Comparison of ENCODE assay signal across 19 mouse cellular contexts in genomic region chr12:8336601-8337285, GRCm38 (mm10). TPM values are rescaled to one million over a fixed set of nuclear protein-coding genes. Genes with fewer than 3 reads are reported as not detected.
DNase-seq lines count a peak whose midpoint lies in the region; ATAC-seq and TF ChIP-seq lines count a peak whose summit lies in the region.
"Had no signal": no experiment of that assay in that cellular context is flagged by ENCODE, and none has a peak within 500 bp of the region (broad histone marks: within the 10 kb centered on the region; RNA-seq: fewer than 3 reads in every experiment).

No protein-coding gene starts in this region.

- no peaks in the 10 kb centered on the region for H3K9me3 ChIP-seq in kidney, embryonic 15.5 days (replicated peaks)
- no peaks in the 10 kb centered on the region for H3K9me3 ChIP-seq in embryonic facial prominence, embryonic 14.5 days (ENCODE audit: control insufficient read depth, low read length)
- H3K9me3 ChIP-seq: embryonic facial prominence, embryonic 12.5 days; forebrain, embryonic 13.5 days; hindbrain, embryonic 12.5 days had no signal

- DNase-seq in heart, adult 2 months, result no peak
- DNase-seq in heart, postnatal 14 days, result no peak
- peak; percentile 66 for DNase-seq in kidney, adult 2 months
- DNase-seq in liver, adult 2 months (ENCODE audit: extremely low read depth, low read depth, low spot score), result peak; percentile 65
- DNase-seq in liver, result no peak
- DNase-seq in embryonic facial prominence, embryonic 14.5 days (ENCODE audit: low spot score), result no peak
- no peak for DNase-seq in embryo, embryonic 9.5 days (ENCODE audit: extremely low spot score)
- DNase-seq: cerebellum, postnatal 10 days had no signal

- intact Hi-C loops in heart, adult 2 months (cut with DNase I), result no loop called here
- intact Hi-C loops in heart, postnatal 14 days (cut with DNase I), result no loop called here

- peaks cover 17% of the 10 kb centered on the region for H3K4me1 ChIP-seq in heart, adult 2 months (ENCODE audit: control insufficient read depth, insufficient read depth, low read length)
- peaks cover 12% of the 10 kb centered on the region for H3K4me1 ChIP-seq in kidney, adult 2 months (ENCODE audit: control insufficient read depth, insufficient read depth, low read length)
- peaks cover 26% of the 10 kb centered on the region for H3K4me1 ChIP-seq in kidney, embryonic 15.5 days
- peaks cover 12% of the 10 kb centered on the region for H3K4me1 ChIP-seq in liver, adult 2 months (ENCODE audit: control insufficient read depth, insufficient read depth, low read length)
- no peaks in the 10 kb centered on the region for H3K4me1 ChIP-seq in embryonic facial prominence, embryonic 14.5 days (ENCODE audit: control insufficient read depth, insufficient read depth, low read length)

- WGBS in heart, adult 2 months, result 73% methylated on average over 10 of the region's 10 CpGs
- whole genome bisulfite sequencing in kidney, adult 2 months, result 86% methylated on average over 10 of the region's 10 CpGs
- WGBS in kidney, embryonic 15.5 days, result 89% methylated on average over 10 of the region's 10 CpGs
- 82% methylated on average over 10 of the region's 10 CpGs for WGBS in liver, adult 2 months
- WGBS in embryonic facial prominence, embryonic 14.5 days, result 83% methylated on average over 10 of the region's 10 CpGs

- H3K9ac ChIP-seq in heart, adult 2 months (ENCODE audit: low read depth, low read length), result no peak overlapping the region
- H3K9ac ChIP-seq in kidney, embryonic 15.5 days, result no peak overlapping the region
- no peak overlapping the region for H3K9ac ChIP-seq in liver, adult 2 months (ENCODE audit: low read depth, low read length)
- H3K9ac ChIP-seq in embryonic facial prominence, embryonic 14.5 days (ENCODE audit: low read depth, low read length), result no peak overlapping the region
- H3K9ac ChIP-seq: embryonic facial prominence, embryonic 12.5 days; forebrain, embryonic 13.5 days had no signal

- peaks cover 2% of the 10 kb centered on the region; the same call in 1 of the 2 replicates for H3K36me3 ChIP-seq in heart, adult 2 months (ENCODE audit: control insufficient read depth, insufficient read depth, low read length)
- H3K36me3 ChIP-seq in kidney, adult 2 months (ENCODE audit: control insufficient read depth, insufficient read depth, low read length), result no peaks in the 10 kb centered on the region
- peaks cover 46% of the 10 kb centered on the region for H3K36me3 ChIP-seq in kidney, embryonic 15.5 days
- no peaks in the 10 kb centered on the region for H3K36me3 ChIP-seq in liver, adult 2 months (ENCODE audit: control insufficient read depth, insufficient read depth, low read length)
- peaks cover 39% of the 10 kb centered on the region for H3K36me3 ChIP-seq in embryonic facial prominence, embryonic 14.5 days (ENCODE audit: control insufficient read depth, insufficient read depth, low read length)

- H3K4me2 ChIP-seq in kidney, embryonic 15.5 days, result no peak overlapping the region
- no peak overlapping the region for H3K4me2 ChIP-seq in embryonic facial prominence, embryonic 14.5 days (ENCODE audit: low read depth, low read length)
- H3K4me2 ChIP-seq: embryonic facial prominence, embryonic 12.5 days; forebrain, embryonic 13.5 days; hindbrain, embryonic 12.5 days had no signal

- no peak overlapping the region for H3K4me3 ChIP-seq in heart, adult 2 months
- H3K4me3 ChIP-seq in kidney, adult 2 months (ENCODE audit: insufficient read depth, low read depth, low read length), result no peak overlapping the region
- no peak overlapping the region for H3K4me3 ChIP-seq in kidney, embryonic 15.5 days (replicated peaks)
- H3K4me3 ChIP-seq in liver, adult 2 months (ENCODE audit: insufficient read depth, low read depth, low read length), result no peak overlapping the region
- no peak overlapping the region for H3K4me3 ChIP-seq in embryonic facial prominence, embryonic 14.5 days (ENCODE audit: low read depth, low read length)
- H3K4me3 ChIP-seq: embryonic facial prominence, embryonic 12.5 days; forebrain, embryonic 13.5 days; hindbrain, embryonic 12.5 days had no signal

- no peak for TF ChIP-seq CTCF in heart, adult 2 months (IDR thresholded peaks at IDR 0.05)
- no peak for TF ChIP-seq CTCF in kidney, adult 2 months (conservative IDR thresholded peaks at IDR 0.05; ENCODE audit: insufficient read depth, insufficient read length, low read depth, low read length)
- TF ChIP-seq CTCF in liver, adult 2 months (IDR thresholded peaks at IDR 0.05; ENCODE audit: low read depth, low read length), result no peak

- no peaks in the 10 kb centered on the region for H3K79me2 ChIP-seq in heart, adult 2 months (replicated peaks; ENCODE audit: control insufficient read depth, insufficient read depth, low read length)
- no peaks in the 10 kb centered on the region for H3K79me2 ChIP-seq in liver, adult 2 months (ENCODE audit: control insufficient read depth, insufficient read depth, low read length)

- TF ChIP-seq POLR2A in heart, adult 2 months (IDR thresholded peaks at IDR 0.05; ENCODE audit: insufficient read depth, low read depth, low read length), result no peak
- TF ChIP-seq POLR2A in kidney, adult 2 months (IDR thresholded peaks at IDR 0.05; ENCODE audit: low read depth, low read length), result no peak
- TF ChIP-seq POLR2A in liver, adult 2 months (IDR thresholded peaks at IDR 0.05; ENCODE audit: extremely low read depth, insufficient read depth, low read length), result no peak

- peak overlapping the region; percentile 65 for H3K27ac ChIP-seq in heart, adult 2 months
- no peak overlapping the region for H3K27ac ChIP-seq in kidney, adult 2 months (ENCODE audit: insufficient read depth, low read depth, low read length)
- no peak overlapping the region for H3K27ac ChIP-seq in kidney, embryonic 15.5 days
- no peak overlapping the region for H3K27ac ChIP-seq in liver, adult 2 months (replicated peaks; ENCODE audit: insufficient read depth, low read depth, low read length)
- no peak overlapping the region for H3K27ac ChIP-seq in embryonic facial prominence, embryonic 14.5 days (replicated peaks; ENCODE audit: low read depth, low read length)
- H3K27ac ChIP-seq: embryonic facial prominence, embryonic 12.5 days; forebrain, embryonic 13.5 days had no signal

- no peak for TF ChIP-seq EP300 in heart, adult 2 months (IDR thresholded peaks at IDR 0.05; ENCODE audit: insufficient read depth, low read depth, low read length)

- ATAC-seq in kidney, embryonic 15.5 days (replicated peaks; ENCODE audit: low FRiP score), result no peak
- ATAC-seq in embryonic facial prominence, embryonic 14.5 days (ENCODE audit: low read depth), result peak; percentile 34; the same call in 1 of the 2 replicates
- ATAC-seq: forebrain, embryonic 13.5 days; hindbrain, embryonic 16.5 days; inflammation-experienced regulatory T-cells, adult 6 months had no signal

- no peaks in the 10 kb centered on the region for H3K27me3 ChIP-seq in heart, adult 2 months (ENCODE audit: control insufficient read depth, insufficient read depth, low read length)
- H3K27me3 ChIP-seq in kidney, adult 2 months (replicated peaks; ENCODE audit: control insufficient read depth, insufficient read depth, low read length), result no peaks in the 10 kb centered on the region
- H3K27me3 ChIP-seq in kidney, embryonic 15.5 days, result no peaks in the 10 kb centered on the region
- H3K27me3 ChIP-seq in liver, adult 2 months (ENCODE audit: control insufficient read depth, insufficient read depth, low read length), result no peaks in the 10 kb centered on the region
- no peaks in the 10 kb centered on the region for H3K27me3 ChIP-seq in embryonic facial prominence, embryonic 14.5 days (replicated peaks; ENCODE audit: control insufficient read depth, insufficient read depth, low read length)
- H3K27me3 ChIP-seq: embryonic facial prominence, embryonic 12.5 days; forebrain, embryonic 13.5 days; hindbrain, embryonic 12.5 days had no signal

RNA-seq across cellular contexts. Expression of gene Hs1bp3, which starts 23.5 kb away (rescaled TPM):
- total RNA-seq in heart, adult 2 months (2021), result 10 to 100 TPM; 12.7 to 13.8 TPM
- 17.3 and 20.5 TPM in 2 replicates for polyA plus RNA-seq in heart, adult 2 months (2012; rRNA removed)
- total RNA-seq in heart, postnatal 14 days (2021), result 10 to 100 TPM; 11.9 to 12.9 TPM
- 25.3 and 27.7 TPM in 2 replicates for polyA plus RNA-seq in kidney, adult 2 months (2012; rRNA removed)
- polyA plus RNA-seq in kidney, embryonic 15.5 days (2015; fragmentation: Nextera tagmentation; extraction: Ambion mirVana), result 14.2 and 16.5 TPM in 2 replicates
- total RNA-seq in liver, adult 2 months (2014; rRNA removed), result 3.0 and 5.2 TPM in 2 replicates
- 13.5 and 16.6 TPM in 2 replicates for polyA plus RNA-seq in liver, adult 2 months (2012; rRNA removed)
- 10.4 and 12.4 TPM in 2 replicates for polyA plus RNA-seq in embryonic facial prominence, embryonic 14.5 days (2014; fragmentation: Nextera tagmentation; extraction: Ambion mirVana)

RNA-seq across cellular contexts. Expression of gene Gdf7, which starts 35.0 kb away (rescaled TPM):
- total RNA-seq in heart, adult 2 months (2021), result under 1 TPM; 0.41 to 0.84 TPM
- polyA plus RNA-seq in heart, adult 2 months (2012; rRNA removed), result 0.82 and 0.96 TPM in 2 replicates
- under 1 TPM; 0.41 to 0.65 TPM for total RNA-seq in heart, postnatal 14 days (2021)
- polyA plus RNA-seq in kidney, adult 2 months (2012; rRNA removed), result 1.1 and 1.5 TPM in 2 replicates
- 1.1 and 1.2 TPM in 2 replicates for polyA plus RNA-seq in kidney, embryonic 15.5 days (2015; fragmentation: Nextera tagmentation; extraction: Ambion mirVana)
- not detected in 2 replicates for total RNA-seq in liver, adult 2 months (2014; rRNA removed)
- polyA plus RNA-seq in liver, adult 2 months (2012; rRNA removed), result not detected in 2 replicates
- polyA plus RNA-seq in embryonic facial prominence, embryonic 14.5 days (2014; fragmentation: Nextera tagmentation; extraction: Ambion mirVana), result 0.24 and 0.54 TPM in 2 replicates
- total RNA-seq: adrenal gland, adult 2 months; adrenal gland, postnatal 25 days; gastrocnemius, adult 8-10 months; gastrocnemius, postnatal 4 days had no signal
- polyA plus RNA-seq: forebrain, embryonic 13.5 days; heart, embryonic 14.5 days; inflammation-experienced regulatory T-cells, adult 6 months had no signal

Comparison
In these comparisons a context has a peak if more than half of its experiments do, and no peak if none do; other contexts are left out.
1. DNase-seq: peak in kidney, adult 2 months (single experiment) and liver, adult 2 months (single experiment); none in heart, adult 2 months (0 of 2), heart, postnatal 14 days (0 of 2), liver (single experiment), embryonic facial prominence, embryonic 14.5 days (single experiment) and embryo, embryonic 9.5 days (single experiment).